Mouse (Mus musculus) spleen, postnatal 36 days (tissue): ENCODE results near the gene Epx.

Source experiments
- DNase-seq, 2 experiments: peaks; one replicate each; pipeline ENCODE4 v3.0.0; 2022; ENCODE audit warnings: low spot score in 2 of 2, mixed read lengths in 1 of 2

Gene Epx

GRCm38 (mm10) chr11:87840676-87841075, 34.7 kb downstream of the Epx start:
- DNase-seq, result no peak

- no peak for DNase-seq
These were observed 47.0 kb downstream of the Epx start, which contains the start of gene Lpo for GRCm38 (mm10) chr11:87828239-87828900. TSS of gene Lpo (minus strand) at chr11:87828289.

- DNase-seq, result no peak
These were observed 53.8 kb downstream of the Epx start for GRCm38 (mm10) chr11:87821502-87821901.

- DNase-seq, result no peak
These were observed 57.9 kb downstream of the Epx start for GRCm38 (mm10) chr11:87817443-87817773.

- no peak for DNase-seq
These were observed 58.5 kb downstream of the Epx start for GRCm38 (mm10) chr11:87816707-87817442.

- DNase-seq, result no peak
These were observed 60.5 kb downstream of the Epx start for GRCm38 (mm10) chr11:87814831-87815230.
